Comparison of ENCODE assay signal across 10 mouse cellular contexts in genomic region chr19:36808426-36809105, GRCm38 (mm10). TPM values are rescaled to one million over a fixed set of nuclear protein-coding genes. Genes with fewer than 3 reads are reported as not detected.
A peak's percentile ranks its signal among the peaks of the same experiment; 100 is the strongest.
DNase-seq lines count a peak whose midpoint lies in the region.
"Had no signal": no experiment of that assay in that cellular context is flagged by ENCODE, and none has a peak within 500 bp of the region (broad histone marks: within the 10 kb centered on the region; RNA-seq: fewer than 3 reads in every experiment).

No protein-coding gene starts in this region.

- WGBS in large intestine, adult 2 months = 26% methylated on average over 21 of the region's 21 CpGs

- peak; percentile 10 for DNase-seq in embryo, embryonic 10.5 days (ENCODE audit: low spot score)
- no peak for DNase-seq in embryo, embryonic 10 days (ENCODE audit: low spot score)
- peak; percentile 37 for DNase-seq in lung, postnatal 14 days
- no peak for DNase-seq in lung, postnatal 36 days
- DNase-seq in large intestine, adult 2 months (ENCODE audit: low read depth, low spot score) = peak; percentile 29
- DNase-seq in testis, postnatal 10 days (ENCODE audit: low spot score) = peak; percentile 58
- no peak for DNase-seq in retina, embryonic 14.5 days (ENCODE audit: low spot score)
- DNase-seq in urinary bladder, postnatal 14 days (ENCODE audit: low spot score) = no peak
- DNase-seq: gastrocnemius, postnatal 36 days; right cerebral cortex, postnatal 14 days had no signal

RNA-seq across cellular contexts. Expression of gene Tnks2, which starts 25.5 kb away (rescaled TPM):
- polyA plus RNA-seq in large intestine, adult 2 months (2012; rRNA removed) = 10.6 and 20.1 TPM in 2 replicates

Comparison
In these comparisons a context has a peak if more than half of its experiments do, and no peak if none do; other contexts are left out.
1. DNase-seq: peak in embryo, embryonic 10.5 days (single experiment), lung, postnatal 14 days (single experiment), large intestine, adult 2 months (single experiment) and testis, postnatal 10 days (single experiment); none in embryo, embryonic 10 days (single experiment), lung, postnatal 36 days (single experiment), retina, embryonic 14.5 days (single experiment) and urinary bladder, postnatal 14 days (single experiment).